Mouse (Mus musculus): ENCODE data around the gene Gm11983.
"Not testable (repeated sequence)": the region's sequence is repeated elsewhere in the genome, so short reads cannot be mapped to it uniquely, and the experiment has no call there.

DNA sequence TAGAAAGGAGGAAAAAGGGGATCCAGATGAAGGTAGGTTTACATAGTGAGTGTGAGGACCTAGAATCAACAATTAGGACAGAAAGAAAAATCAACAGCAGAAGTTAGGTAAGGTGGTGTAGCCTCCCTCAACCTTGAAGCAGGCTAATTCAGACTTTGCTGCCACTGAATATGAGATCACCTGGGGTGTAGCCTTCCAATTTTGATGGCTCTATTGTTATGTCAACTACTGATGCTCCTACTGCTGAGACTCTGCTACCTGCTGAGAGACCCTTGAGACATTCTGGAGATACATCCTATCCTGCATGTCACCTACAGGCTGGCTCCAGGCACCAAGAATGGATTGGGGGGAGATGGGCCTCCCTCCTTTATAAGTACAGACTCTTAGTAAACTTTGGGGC, 34.6 kb downstream of the Gm11983 start:
- TF ChIP-seq POLR2A (IDR thresholded peaks at IDR 0.05; ENCODE audit: low read depth, low read length); CTCF (conservative IDR thresholded peaks at IDR 0.05; ENCODE audit: insufficient read depth, insufficient read length, low read depth, low read length): not testable (repeated sequence)

Measured in kidney, adult 2 months (tissue).